Mouse (Mus musculus): ENCODE data around the gene Polr3f. TPM values are rescaled to one million over a fixed set of nuclear protein-coding genes. Genes with fewer than 3 reads are reported as not detected.
A peak's percentile ranks its signal among the peaks of the same experiment; 100 is the strongest.

The Polr3f gene
- 1 to 10 TPM; 9.1 to 9.5 TPM for total RNA-seq (2021)
- long read RNA-seq, experiment 1, full-length matches to known transcripts: 2 of 3 reads
- long read RNA-seq, experiment 1, partial matches to known transcripts: 0 of 3 reads
- long read RNA-seq, experiment 1, other reads (novel, unspliced or antisense): 1 of 3 reads
- long read RNA-seq, experiment 2, full-length matches to known transcripts: 1 of 6 reads
- long read RNA-seq, experiment 2, partial matches to known transcripts: 4 of 6 reads
- long read RNA-seq, experiment 2, other reads (novel, unspliced or antisense): 1 of 6 reads

DNA sequence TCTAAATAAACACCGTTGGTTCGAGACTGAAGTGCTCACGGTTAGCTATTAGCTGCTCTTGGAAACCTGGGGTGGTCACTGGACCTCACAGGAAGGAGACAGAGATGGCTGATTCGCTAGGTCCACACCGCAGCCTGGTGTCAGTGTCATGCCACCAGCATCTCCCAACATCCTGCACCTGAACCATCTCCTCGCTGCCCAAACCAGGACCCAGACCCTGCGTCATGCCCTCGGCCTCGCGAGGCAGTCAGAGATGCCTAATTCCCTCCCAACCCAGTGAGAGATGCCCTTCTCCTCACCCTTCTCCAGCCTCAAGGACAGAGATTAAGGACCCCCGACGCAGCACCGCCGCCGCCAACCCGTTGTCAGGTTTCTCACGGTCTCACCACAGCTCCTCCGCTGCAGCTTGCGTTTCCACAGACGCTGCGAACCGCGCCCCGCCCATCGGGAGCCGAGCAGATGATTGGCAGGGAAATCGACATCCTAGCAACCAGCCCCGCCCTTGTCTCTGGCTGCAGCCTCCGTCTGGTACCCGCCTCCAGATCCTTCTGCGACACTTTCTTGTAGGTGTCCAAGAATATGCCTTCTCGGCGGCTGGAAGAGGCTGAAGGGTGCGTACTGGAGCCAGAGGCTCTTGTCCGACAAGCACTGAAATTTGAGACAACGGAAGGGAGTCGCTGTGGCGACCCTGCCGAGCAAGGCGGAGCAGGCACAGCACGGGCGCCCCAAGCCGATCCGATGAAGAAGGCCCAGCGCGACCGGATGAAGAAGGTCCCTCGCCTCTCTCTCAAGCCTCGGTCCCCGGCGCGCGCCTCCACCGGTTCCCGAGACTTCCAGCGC is at the start of gene Polr3f, which contains the start of gene Dzank1:
Polr3f (plus strand) TSS at position 738 of the 840 bp plus-strand sequence.
Dzank1 (minus strand) TSS at position 434 of the 840 bp plus-strand sequence.
- DNase-seq (ENCODE audit: low spot score): peak; percentile 97

DNA sequence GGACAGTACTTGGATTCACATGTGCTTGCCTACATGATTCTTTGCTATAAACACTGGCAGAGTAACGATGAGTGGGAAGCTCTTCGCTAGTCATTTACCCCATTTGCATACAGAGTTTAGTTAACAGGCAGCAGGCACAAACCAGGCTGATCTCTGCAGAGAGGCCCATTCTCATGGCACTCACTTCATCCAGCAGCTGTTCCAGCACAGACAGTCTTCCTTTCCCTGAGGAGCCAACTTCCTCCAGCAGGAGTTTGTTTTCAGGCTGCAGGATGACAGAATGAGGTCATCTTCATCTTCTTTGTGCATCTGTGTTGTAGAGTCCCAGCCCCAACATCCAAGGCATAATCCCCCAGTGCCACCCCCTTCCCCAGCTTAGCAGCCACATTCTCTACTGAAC is 48.1 kb upstream of the Polr3f start:
- no peak for DNase-seq (ENCODE audit: low spot score)

DNA sequence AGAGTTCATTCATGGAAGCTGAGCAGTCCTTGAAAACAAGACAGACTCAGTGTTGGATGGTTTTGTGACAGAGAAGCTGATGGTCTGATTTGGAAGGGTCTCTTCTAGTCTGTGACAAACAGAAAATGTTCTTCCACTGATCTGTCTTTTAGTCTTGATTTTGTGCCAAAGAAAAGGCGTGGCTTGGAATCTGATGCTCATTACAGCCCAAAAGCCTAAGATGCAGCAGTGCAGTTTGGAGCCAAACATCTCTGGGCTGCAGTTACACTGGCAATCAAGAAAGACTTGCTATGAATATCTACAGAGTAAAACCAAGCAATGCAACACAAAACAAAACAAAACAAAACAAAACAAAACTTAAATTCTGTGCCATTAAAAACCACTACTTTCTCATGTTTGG is 43.4 kb upstream of the Polr3f start:
- no peak for DNase-seq (ENCODE audit: low spot score)

- DNase-seq (ENCODE audit: low spot score): no peak
These were observed 42.1 kb upstream of the Polr3f start for GRCm38 (mm10) chr2:144485439-144485838.

DNA sequence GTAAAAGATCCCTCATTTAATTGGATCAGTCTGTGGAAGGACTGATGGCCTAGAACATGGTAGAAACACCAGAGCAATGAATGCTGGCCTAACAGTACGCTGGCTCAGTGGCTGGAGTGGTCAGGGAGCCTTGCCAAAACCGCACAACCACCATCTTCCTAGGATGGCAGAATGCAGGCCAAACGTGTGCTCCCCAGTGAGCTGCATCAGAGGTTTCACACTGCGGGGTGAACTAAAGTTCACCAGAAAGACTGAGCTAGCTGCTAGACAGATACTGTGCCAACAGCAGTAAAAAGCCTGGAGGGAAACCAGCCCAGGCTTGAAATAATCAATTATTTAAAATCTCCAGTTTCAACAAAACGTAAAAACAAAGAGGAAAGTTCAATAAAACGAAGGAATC is 40.0 kb upstream of the Polr3f start:
- DNase-seq (ENCODE audit: low spot score): peak; percentile 12

DNA sequence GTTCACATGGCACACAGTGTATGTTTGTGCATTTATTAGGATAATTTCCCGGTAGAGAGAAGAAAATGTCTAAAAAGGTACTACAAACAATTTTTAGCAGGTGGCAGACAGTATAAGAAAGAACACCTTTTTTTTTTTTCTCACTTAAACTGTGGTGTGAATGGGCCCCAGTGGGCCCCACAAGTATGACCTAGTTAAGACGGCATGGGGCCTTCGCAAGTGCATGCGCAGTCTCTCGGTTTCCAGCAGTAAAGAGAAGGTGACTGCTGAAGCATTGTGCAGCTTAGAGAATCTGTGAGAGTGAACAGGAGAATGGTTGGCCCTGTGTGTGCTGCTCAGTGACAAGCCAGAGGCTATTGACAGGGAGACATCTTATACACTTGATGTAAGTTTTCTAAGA is 38.2 kb upstream of the Polr3f start:
- no peak for DNase-seq (ENCODE audit: low spot score)

- DNase-seq (ENCODE audit: low spot score): no peak
These were observed 25.4 kb upstream of the Polr3f start for GRCm38 (mm10) chr2:144502134-144502533.

DNA sequence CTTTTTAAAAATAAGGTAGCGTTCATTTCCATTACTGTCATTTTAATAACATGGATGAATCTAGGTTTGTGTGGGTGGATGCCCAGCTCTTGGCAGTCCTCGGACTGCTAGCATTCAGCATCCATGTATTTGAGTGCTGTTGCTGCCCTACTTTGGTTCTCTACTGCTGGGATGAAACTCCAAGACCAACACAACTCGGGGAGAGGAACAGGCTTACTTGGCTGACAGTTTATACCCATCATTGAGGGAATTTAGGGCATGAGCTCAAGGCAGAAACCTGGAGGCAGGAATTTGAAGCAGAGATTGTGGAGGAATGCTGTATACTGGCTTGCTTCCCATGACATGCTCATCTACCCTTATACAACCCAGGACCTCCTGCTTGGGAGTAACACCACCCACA is 12.9 kb upstream of the Polr3f start:
- no peak for DNase-seq (ENCODE audit: low spot score)

DNA sequence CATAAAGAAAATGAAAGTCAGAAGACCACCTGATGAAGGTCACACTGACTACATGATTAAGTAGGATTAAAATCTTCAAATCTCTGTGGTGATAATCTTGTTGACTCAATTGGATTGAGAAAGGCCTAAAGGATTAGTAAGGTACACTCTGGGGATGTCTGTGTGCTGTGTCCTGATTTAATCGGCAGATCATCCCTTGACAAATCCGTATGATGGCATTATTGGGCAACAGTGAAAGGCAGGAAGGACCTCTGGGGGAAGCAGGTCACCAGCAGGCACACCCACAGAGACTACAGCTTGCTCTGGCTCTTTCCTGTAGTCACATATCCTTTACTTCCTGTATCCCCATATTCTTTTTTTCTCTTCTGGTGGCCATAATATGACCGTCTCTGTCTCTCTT is 7.7 kb upstream of the Polr3f start:
- DNase-seq (ENCODE audit: low spot score): no peak

DNA sequence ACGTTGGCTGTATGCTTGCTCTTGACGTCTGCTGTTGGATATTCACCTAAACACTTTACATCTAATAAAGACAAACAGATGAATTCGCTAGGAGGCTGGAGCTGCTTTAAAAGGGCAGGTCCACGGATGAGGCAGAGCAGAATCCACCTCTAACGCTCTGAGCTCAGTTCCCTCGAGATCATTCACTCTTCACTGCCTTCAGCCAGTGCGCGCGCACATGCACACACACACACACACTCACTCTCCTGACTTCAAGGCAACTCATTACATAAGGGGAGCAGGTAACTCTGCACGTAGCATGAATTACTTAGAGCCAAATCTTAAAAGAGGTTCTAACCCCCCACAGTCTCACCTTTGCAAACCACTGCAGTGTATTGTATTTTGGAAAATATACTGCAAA is 1.7 kb upstream of the Polr3f start:
- no peak for DNase-seq (ENCODE audit: low spot score)

DNA sequence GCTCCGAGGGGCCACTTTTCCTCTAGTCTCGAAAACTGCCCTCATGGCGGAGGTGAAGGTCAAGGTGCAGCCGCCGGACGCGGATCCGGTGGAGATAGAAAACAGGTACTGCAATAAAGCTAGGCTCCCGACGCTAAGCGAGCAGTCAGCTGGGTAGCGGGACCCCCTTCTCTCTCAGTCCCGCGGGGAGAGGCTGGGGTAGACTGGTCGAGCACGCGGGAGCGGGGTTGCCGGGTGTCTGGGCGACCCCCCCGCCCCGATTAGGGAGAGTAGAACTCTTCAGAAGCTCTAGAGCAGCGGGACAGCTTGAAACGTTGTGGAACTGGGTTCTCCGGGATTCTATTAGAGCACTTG is 280 bp downstream of the Polr3f start:
- no peak for DNase-seq (ENCODE audit: low spot score)

- no peak for DNase-seq (ENCODE audit: low spot score)
These were observed 9.6 kb downstream of the Polr3f start for GRCm38 (mm10) chr2:144537123-144537522.

DNA sequence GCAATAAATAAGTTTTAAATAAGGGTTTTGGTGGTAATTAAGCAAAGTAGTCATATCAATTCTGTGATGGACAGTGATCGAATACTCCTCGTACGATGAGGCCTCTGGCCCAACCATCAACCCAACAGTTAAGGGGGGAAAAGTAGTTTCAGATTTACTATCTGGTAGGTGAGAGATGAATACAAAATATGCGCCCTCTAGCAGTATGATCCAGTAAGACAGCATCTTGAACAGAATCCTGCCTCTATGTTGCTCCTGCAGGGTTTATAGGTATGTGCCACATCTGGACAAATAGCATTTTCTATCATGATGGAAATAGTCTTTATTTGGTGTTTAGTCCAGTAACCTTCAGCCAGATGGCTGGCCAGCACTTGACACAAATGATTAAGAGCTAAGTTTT is 13.7 kb downstream of the Polr3f start:
- DNase-seq (ENCODE audit: low spot score): no peak

- no peak for DNase-seq (ENCODE audit: low spot score)
These were observed 16.2 kb downstream of the Polr3f start for GRCm38 (mm10) chr2:144543670-144544069.

DNA sequence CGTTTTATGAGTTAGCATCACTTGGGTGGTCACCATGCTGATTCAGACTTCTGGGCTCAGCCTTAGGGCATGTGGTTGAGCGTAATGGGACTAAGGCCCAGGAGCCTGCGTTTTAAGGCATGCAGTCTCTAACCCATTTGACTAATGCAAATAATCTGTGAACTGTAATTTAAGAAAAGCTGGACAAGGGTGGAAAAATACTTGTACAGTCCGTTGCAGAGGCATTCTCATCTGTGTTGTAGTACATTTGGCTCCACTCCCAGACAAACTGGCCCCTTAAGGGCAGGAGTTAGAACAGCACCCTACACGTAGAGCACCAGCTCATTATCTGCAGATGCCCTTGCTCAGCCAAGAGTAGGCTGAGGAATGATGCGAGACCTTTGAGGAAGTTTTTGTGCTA is 17.1 kb downstream of the Polr3f start:
- DNase-seq (ENCODE audit: low spot score): no peak

- no peak for DNase-seq (ENCODE audit: low spot score)
These were observed 17.5 kb downstream of the Polr3f start for GRCm38 (mm10) chr2:144545061-144545460.

DNA sequence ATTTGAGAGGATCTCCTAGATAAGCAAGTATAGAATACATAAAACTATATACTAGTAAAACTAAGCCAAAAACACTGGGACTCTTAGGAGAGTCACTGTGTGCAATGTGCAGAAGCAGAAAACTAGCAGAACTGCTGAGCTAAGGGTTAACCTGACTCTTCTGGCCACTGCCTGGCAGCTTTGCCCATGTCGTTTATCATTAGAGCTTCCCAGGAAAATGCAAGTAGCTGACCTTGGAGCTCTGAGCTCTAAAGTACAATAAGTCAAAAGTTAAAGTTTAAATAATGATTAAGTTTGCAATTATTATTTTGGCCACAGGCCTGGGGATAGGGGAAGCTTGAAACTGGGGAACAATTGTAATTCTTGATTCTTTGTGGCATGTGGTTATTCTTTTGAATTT is 18.0 kb downstream of the Polr3f start:
- DNase-seq (ENCODE audit: low spot score): no peak

DNA sequence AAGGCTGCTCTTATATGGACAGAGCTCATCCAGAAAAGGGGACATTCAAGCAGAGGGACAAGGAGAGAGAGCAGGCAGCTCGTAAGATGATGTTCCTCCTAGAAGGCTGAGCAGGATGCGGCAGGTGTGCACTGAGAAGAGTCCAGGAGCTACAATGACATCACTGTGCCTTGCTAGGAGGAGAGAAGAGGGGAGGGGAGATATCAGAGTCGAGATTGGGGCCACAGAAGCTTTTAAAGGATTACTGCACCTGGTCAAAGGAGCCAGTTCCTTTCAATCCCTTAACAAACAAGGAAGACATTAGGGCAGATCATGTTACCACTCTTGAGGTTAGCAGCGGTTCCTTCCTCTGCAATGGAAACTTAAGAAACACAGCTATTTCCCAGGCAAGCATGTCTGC is 20.0 kb downstream of the Polr3f start:
- DNase-seq (ENCODE audit: low spot score): no peak

GRCm38 (mm10) chr2:144550529-144550928 is 23.0 kb downstream of the Polr3f start, which contains the start of gene Rbbp9:
Gene Rbbp9 (minus strand): TSS chr2:144550869.
- DNase-seq (ENCODE audit: low spot score): peak; percentile 51

DNA sequence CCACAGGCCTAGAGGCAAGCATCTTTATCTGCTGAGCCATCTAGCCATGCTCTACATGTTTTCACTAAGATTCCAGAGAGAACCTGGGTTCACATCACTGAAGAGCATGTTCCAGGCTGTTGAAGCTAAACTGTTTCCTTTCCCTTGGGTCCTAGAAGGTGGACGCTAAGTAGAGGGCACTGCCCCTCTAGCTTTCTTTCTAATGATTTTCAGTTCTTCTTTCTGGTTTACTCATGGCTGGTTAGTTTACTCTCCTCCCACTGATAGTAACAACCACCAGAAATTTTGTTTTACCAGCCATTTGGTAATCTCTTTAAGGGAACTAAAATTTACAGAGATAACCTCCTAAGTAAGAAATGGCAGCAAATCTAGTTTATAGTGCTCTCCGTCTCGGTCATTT is 26.4 kb downstream of the Polr3f start:
- no peak for DNase-seq (ENCODE audit: low spot score)

GRCm38 (mm10) chr2:144555286-144555819 is 27.8 kb downstream of the Polr3f start:
- no peak for DNase-seq (ENCODE audit: low spot score)

DNA sequence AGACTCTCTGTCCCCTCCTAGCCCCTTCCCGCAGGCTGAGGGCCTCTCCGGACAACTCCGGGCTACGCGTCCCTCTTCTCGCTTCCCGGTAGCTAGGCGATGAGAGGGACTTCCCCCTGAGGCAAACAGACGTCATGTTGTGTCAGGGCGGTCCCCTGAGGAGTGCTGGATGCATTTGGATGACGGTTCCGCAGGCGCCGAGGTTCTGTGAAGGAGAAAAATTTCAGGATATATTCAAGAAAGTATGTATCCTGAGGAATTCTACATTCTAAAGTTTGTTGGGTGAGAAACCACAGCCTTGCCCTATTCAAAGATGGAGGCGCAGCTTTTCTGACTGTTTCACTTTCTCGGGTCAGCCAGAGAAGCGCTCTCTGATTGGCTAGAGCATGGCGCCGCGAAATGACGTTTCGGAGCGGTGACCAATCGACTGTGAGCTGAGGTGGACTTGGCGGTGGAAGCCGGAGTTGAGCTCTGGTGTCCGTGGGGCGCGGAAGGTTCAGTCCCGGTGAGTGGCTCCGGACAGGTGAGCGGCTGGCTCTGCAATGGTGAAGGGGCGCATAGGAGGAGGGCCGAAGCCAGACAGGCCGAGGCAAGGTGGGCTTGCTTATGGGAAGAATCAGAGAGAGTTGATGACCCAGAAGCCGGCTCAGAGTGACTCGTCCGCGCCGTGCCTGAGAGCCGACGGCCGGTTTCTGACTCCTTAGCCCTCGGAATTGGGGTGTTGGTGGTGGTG is 28.5 kb downstream of the Polr3f start, which contains the start of gene Sec23b:
Sec23b (plus strand) TSS at position 410 of the 733 bp plus-strand sequence.
- DNase-seq (ENCODE audit: low spot score): peak; percentile 98
